Mouse (Mus musculus) forebrain, embryonic 12.5 days (tissue): ENCODE measurements around the gene Slc22a20. TPM values are rescaled to one million over a fixed set of nuclear protein-coding genes. Genes with fewer than 3 reads are reported as not detected.

ENCODE experiments used
- ATAC-seq: fragments of 200-750 bp; cut with Nextera tagmentation; 2 replicates; pipeline ENCODE4 v1.8.0; 2017; ENCODE audit warnings: moderate TSS enrichment; ENCODE audit not compliant: low FRiP score
- H3K27ac ChIP-seq: fragments of 300-500 bp; sonication (generic); 2 replicates; pipeline ENCODE4 v1.5.1; 2016; ENCODE audit warnings: mild to moderate bottlenecking
- H3K27me3 ChIP-seq: fragments of 300-500 bp; sonication (generic); 2 replicates; pipeline ENCODE4 v1.6.1; 2016; ENCODE audit warnings: mild to moderate bottlenecking
- H3K36me3 ChIP-seq: fragments of 300-500 bp; sonication (generic); replicated peaks from 2 replicates; pipeline ENCODE4 v1.6.1; 2016; ENCODE audit warnings: mild to moderate bottlenecking
- H3K4me1 ChIP-seq: fragments of 300-500 bp; sonication (generic); 2 replicates; pipeline ENCODE4 v1.6.1; 2016
- H3K4me2 ChIP-seq: fragments of 300-500 bp; sonication (generic); 2 replicates; pipeline ENCODE4 v1.6.1; 2016; ENCODE audit warnings: mild to moderate bottlenecking, moderate library complexity
- H3K4me3 ChIP-seq: fragments of 300-500 bp; sonication (generic); replicated peaks from 2 replicates; pipeline ENCODE4 v1.5.1; 2016; ENCODE audit warnings: mild to moderate bottlenecking
- H3K9ac ChIP-seq: fragments of 300-500 bp; sonication (generic); 2 replicates; pipeline ENCODE4 v1.6.1; 2016; ENCODE audit warnings: mild to moderate bottlenecking
- H3K9me3 ChIP-seq: fragments of 300-500 bp; sonication (generic); 2 replicates; pipeline ENCODE4 v1.6.1; 2016
- WGBS: fragments of 180-500 bp; shearing (Covaris S2); methylation state at CpG from one replicate; pipeline ENCODE4 v1.1.7; 2016; 5-methylcytosine and 5-hydroxymethylcytosine counted together
- polyA plus RNA-seq: library from polyadenylated mRNA; unstranded; fragments of >200 nt; fragmentation: Nextera tagmentation; extraction: Ambion mirVana; gene quantifications from 2 replicates; pipeline ENCODE4 v1.2.1, GENCODE M21; 2016

The Slc22a20 gene
- polyA plus RNA-seq, 1 experiment from 2014 or later = not detected

DNA sequence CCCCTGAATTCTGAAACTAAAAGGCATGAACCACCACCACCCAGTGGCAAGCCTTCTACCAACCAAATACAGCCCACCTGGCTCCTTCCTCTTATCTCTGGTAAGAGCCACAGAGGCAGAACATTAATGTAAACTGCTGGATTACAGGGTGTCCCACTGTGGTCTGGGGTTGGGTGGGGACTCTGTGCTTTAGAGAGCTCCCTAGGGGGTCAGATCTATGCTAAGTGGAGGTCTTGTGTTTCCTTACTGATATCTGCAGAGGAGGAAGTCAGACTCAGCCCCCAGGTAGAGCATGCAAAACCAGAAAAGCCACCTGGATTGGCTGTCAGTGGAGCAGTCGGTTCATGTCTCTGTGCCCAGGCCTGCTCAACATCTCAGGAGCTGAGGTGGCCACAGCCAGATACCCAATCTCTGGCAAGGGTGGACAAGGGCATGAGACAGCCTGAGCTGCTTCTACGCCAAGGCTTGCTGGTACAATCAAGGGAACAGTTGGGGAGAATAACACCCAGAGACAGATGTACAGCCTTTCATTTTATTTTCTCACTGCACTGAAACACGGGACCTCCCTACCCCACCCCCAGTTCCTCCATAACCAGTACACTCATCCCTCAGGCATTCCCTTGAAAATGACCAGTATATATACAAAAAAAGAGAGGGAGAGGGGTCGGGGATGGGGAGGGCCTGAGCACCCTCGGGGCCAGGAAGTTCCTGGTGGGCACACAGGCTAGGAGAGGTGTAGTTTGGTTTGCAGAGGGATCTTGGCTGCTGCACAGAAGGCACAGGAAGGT is 2.3 kb upstream of the Slc22a20 start:
- Histone ChIP-seq H3K27me3 (no peaks in the 10 kb centered on the region), H3K4me1 (peaks cover 11% of the 10 kb centered on the region), H3K27ac (no peak overlapping the region), H3K4me2 (no peak overlapping the region), H3K36me3 (no peaks in the 10 kb centered on the region), H3K9me3 (no peaks in the 10 kb centered on the region), H3K4me3 (no peak overlapping the region), H3K9ac (peak overlapping the region; percentile 53)
- 80% methylated on average over 5 of the region's 5 CpGs for WGBS
- ATAC-seq = peak; percentile 6; the same call in 1 of the 2 replicates

- Histone ChIP-seq H3K9ac (no peak overlapping the region), H3K27me3 (0 out of 2 replicates have a peak, but pooled peaks cover 5% of the 10 kb centered on the region), H3K9me3 (no peaks in the 10 kb centered on the region), H3K4me1 (no peaks in the 10 kb centered on the region), H3K4me3 (no peak overlapping the region), H3K36me3 (no peaks in the 10 kb centered on the region), H3K4me2 (no peak overlapping the region), H3K27ac (no peak overlapping the region)
- 82% methylated on average over 9 of the region's 9 CpGs for WGBS
- ATAC-seq = no peak
Measured at GRCm38 (mm10) chr19:5980477-5980876, 5.5 kb downstream of the Slc22a20 start.

DNA sequence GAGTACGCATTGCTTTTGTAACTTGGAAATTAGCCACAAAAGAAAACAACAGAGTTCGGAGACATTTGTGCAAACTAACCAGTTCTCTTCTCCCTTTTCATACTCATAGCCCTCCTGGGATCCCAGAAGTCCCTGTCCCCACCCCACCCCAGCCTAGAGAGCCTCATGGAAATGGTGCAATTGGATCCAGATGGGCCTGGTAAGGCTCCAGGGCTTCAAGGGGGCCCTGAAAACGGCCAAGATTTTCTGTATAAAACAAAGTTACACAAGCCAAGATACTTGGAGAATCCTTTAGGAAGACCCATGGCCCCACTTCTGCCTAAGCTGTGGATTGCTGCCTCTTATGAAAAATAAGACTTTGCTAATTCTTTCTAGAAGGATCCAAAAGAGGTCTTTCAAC is 8.2 kb downstream of the Slc22a20 start:
- Histone ChIP-seq H3K9ac (no peak overlapping the region), H3K4me3 (no peak overlapping the region), H3K4me2 (no peak overlapping the region), H3K9me3 (no peaks in the 10 kb centered on the region), H3K27ac (no peak overlapping the region), H3K27me3 (peaks cover 2% of the 10 kb centered on the region; the same call in 1 of the 2 replicates), H3K36me3 (no peaks in the 10 kb centered on the region), H3K4me1 (no peaks in the 10 kb centered on the region)
- 76% methylated on average over 3 of the region's 3 CpGs for WGBS
- no peak for ATAC-seq

- Histone ChIP-seq H3K27ac (no peak overlapping the region), H3K36me3 (no peaks in the 10 kb centered on the region), H3K9me3 (no peaks in the 10 kb centered on the region), H3K4me1 (no peaks in the 10 kb centered on the region), H3K9ac (no peak overlapping the region), H3K4me3 (no peak overlapping the region), H3K27me3 (no peaks in the 10 kb centered on the region; the same call in 1 of the 2 replicates), H3K4me2 (no peak overlapping the region)
- ATAC-seq = no peak
- WGBS = 83% methylated on average over 4 of the region's 4 CpGs
Measured at GRCm38 (mm10) chr19:5975676-5976075, 10.3 kb downstream of the Slc22a20 start.

DNA sequence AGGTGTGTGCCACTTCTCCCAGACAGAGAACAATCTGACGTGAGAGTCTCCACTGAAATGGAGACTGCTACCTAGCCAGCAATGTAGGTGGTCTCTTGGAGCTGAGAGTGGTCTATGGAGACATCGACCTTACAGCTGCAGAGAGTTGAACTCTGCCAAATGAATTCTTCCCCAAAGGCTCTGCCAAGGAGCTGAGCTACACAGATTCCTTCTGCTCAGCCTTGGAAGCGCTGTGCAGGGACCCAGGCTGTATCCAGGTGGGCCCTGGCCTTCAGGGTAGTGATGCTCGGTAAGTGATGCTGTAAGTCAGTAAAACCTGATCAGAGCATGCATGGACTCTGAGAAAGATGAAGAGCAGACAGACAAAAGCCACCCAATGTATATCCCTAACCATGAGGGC is 10.8 kb downstream of the Slc22a20 start:
- Histone ChIP-seq H3K36me3 (no peaks in the 10 kb centered on the region), H3K9me3 (no peaks in the 10 kb centered on the region), H3K27me3 (no peaks in the 10 kb centered on the region; the same call in 1 of the 2 replicates), H3K4me3 (no peak overlapping the region), H3K4me1 (no peaks in the 10 kb centered on the region), H3K27ac (no peak overlapping the region), H3K4me2 (no peak overlapping the region), H3K9ac (no peak overlapping the region)
- no peak for ATAC-seq
- 73% methylated on average over 4 of the region's 4 CpGs for WGBS

DNA sequence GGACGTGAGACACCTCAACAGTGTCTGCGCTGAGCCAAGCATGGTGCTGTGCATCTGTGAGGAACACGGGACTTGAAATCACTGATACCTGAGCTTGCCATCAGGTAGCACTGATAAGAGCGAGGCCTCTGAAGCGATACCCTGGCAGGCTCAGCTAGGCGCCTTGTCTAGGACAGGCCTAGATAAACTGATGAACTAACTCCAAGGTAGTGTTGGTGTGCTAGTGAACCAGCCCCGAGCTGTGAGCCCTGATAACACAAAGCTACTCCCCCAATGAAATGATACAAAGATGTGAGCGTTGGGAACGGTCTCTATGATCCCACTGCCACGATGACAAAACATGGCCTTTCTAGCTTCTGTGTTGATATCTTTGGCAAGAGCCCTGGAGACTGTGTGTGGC is 18.3 kb downstream of the Slc22a20 start:
- H3K27ac ChIP-seq = no peak overlapping the region
- H3K9ac ChIP-seq = no peak overlapping the region
- ATAC-seq = no peak
- H3K4me3 ChIP-seq = no peak overlapping the region
- no peaks in the 10 kb centered on the region for H3K9me3 ChIP-seq
- no peaks in the 10 kb centered on the region for H3K36me3 ChIP-seq
- H3K4me1 ChIP-seq = peaks cover 17% of the 10 kb centered on the region
- H3K27me3 ChIP-seq = no peaks in the 10 kb centered on the region
- H3K4me2 ChIP-seq = no peak overlapping the region
- 89% methylated on average over 10 of the region's 10 CpGs for WGBS

DNA sequence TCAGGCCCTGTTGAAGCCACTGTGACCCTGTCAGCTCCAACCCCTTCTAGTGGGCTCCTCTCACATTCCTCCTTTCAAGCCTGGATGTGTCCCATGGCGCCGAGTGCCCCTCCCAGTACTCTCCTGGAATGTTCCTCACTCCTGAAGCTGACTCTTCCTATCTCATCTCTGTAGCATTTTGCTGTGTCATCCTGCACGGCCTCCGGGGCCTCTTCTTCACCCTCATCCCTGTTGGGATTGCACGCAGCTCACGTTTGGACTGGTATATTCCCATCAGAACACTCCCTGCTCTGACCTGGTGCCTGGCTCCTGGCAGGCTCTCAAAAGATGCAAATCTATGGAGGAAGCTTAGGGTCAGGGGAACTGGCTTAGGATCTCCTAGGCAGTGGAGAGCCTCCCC is 19.2 kb downstream of the Slc22a20 start:
- Histone ChIP-seq H3K9ac (no peak overlapping the region), H3K36me3 (0 out of 2 replicates have a peak, but pooled peaks cover under 1% of the 10 kb centered on the region), H3K4me1 (peaks cover 22% of the 10 kb centered on the region), H3K9me3 (no peaks in the 10 kb centered on the region), H3K27ac (no peak overlapping the region), H3K4me3 (no peak overlapping the region), H3K4me2 (no peak overlapping the region), H3K27me3 (no peaks in the 10 kb centered on the region)
- no peak for ATAC-seq
- WGBS = 81% methylated on average over 6 of the region's 6 CpGs

- Histone ChIP-seq H3K27ac (no peak overlapping the region), H3K9ac (no peak overlapping the region)
- WGBS = 92% methylated on average over 2 of the region's 2 CpGs
Measured at GRCm38 (mm10) chr19:5965910-5966309, 20.0 kb downstream of the Slc22a20 start.

GRCm38 (mm10) chr19:5965280-5965679 is 20.7 kb downstream of the Slc22a20 start:
- Histone ChIP-seq H3K4me1 (peaks cover 27% of the 10 kb centered on the region), H3K27ac (no peak overlapping the region), H3K9ac (no peak overlapping the region), H3K27me3 (no peaks in the 10 kb centered on the region), H3K4me3 (no peak overlapping the region), H3K9me3 (no peaks in the 10 kb centered on the region), H3K36me3 (peaks cover 13% of the 10 kb centered on the region), H3K4me2 (no peak overlapping the region)
- peak; percentile 67; the same call in 1 of the 2 replicates for ATAC-seq
- WGBS = 12% methylated on average over 4 of the region's 4 CpGs

More at GRCm38 (mm10) chr19:5965910-5966309, 20.0 kb downstream of the Slc22a20 start:
- H3K36me3 ChIP-seq = peaks cover 9% of the 10 kb centered on the region; the same call in 1 of the 2 replicates
- H3K4me1 ChIP-seq = peaks cover 27% of the 10 kb centered on the region
- no peaks in the 10 kb centered on the region for H3K9me3 ChIP-seq
- no peak overlapping the region for H3K4me3 ChIP-seq
- H3K4me2 ChIP-seq = no peak overlapping the region
- H3K27me3 ChIP-seq = no peaks in the 10 kb centered on the region
- no peak for ATAC-seq

DNA sequence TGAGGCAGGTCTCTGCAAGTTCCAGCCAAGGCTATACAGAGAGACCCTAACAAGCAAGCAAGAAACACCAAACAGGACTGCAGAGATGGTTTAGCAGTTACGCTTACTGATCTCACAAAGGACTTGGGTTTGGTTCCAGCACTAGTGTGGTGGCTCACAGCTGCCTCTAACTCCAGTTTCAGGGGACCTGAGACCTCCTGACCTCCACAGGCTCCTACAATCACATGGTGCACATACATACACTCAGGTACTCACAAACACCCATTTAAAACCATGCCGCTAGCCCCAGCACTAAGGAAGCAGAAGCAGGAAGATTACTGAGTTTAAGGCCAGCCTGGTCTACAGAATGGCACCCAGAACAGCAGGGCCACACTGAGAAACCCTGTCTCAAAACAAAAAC is 21.1 kb downstream of the Slc22a20 start:
- peak overlapping the region; percentile 62; the same call in 1 of the 2 replicates for H3K4me3 ChIP-seq
- H3K4me1 ChIP-seq = peaks cover 27% of the 10 kb centered on the region
- no peaks in the 10 kb centered on the region for H3K27me3 ChIP-seq
- H3K9ac ChIP-seq = 0 out of 2 replicates have a peak overlapping the region, but pooled peaks have one; percentile 79
- H3K9me3 ChIP-seq = no peaks in the 10 kb centered on the region
- ATAC-seq = no peak
- peaks cover 13% of the 10 kb centered on the region for H3K36me3 ChIP-seq
- no peak overlapping the region for H3K27ac ChIP-seq
- peak overlapping the region; percentile 83 for H3K4me2 ChIP-seq
- 81% methylated on average over 2 of the region's 2 CpGs for WGBS

GRCm38 (mm10) chr19:5963883-5964562 is 21.9 kb downstream of the Slc22a20 start, which contains the start of gene Pola2:
Gene Pola2, minus strand, starts transcription at chr19:5964202.
- Histone ChIP-seq H3K9me3 (no peaks in the 10 kb centered on the region), H3K36me3 (peaks cover 20% of the 10 kb centered on the region), H3K4me3 (peak within 1 kb of the TSS; percentile 62), H3K27ac (peak within 1 kb of the TSS; percentile 63), H3K27me3 (no peaks in the 10 kb centered on the region), H3K4me1 (peaks cover 27% of the 10 kb centered on the region), H3K9ac (peak within 1 kb of the TSS; percentile 79), H3K4me2 (peak within 1 kb of the TSS; percentile 83)
- ATAC-seq = peak; percentile 92
- under 1% methylated on average over 50 of the region's 50 CpGs for WGBS

DNA sequence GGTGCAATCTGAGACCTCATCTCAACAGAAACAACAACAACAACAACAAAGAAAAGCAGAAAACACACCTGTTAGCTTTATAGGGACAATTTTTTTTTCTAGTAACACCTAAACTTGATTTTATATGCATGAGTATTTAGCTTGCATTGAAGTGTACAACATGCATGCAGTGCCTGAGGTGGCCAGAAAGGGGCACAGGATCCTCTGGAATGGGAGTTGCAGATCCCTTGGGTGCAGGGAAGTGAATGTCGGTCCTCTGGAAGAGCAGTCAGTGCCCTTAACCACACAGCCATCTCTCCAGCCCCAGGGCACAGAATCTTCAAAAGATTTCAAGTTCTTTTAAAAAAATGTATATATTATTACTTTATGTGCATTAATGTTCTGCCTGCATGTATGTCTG is 23.3 kb downstream of the Slc22a20 start:
- Histone ChIP-seq H3K9ac (peak overlapping the region; percentile 79), H3K4me2 (peak overlapping the region; percentile 83), H3K9me3 (no peaks in the 10 kb centered on the region), H3K4me3 (peak overlapping the region; percentile 62), H3K27me3 (no peaks in the 10 kb centered on the region), H3K36me3 (peaks cover 33% of the 10 kb centered on the region), H3K4me1 (peaks cover 27% of the 10 kb centered on the region), H3K27ac (no peak overlapping the region)
- WGBS = 38% methylated on average over 1 of the region's 1 CpGs
- ATAC-seq = no peak
